Mouse (Mus musculus): ENCODE data around the gene Atp7b. TPM values are rescaled to one million over a fixed set of nuclear protein-coding genes. Genes with fewer than 3 reads are reported as not detected.

The Atp7b gene
- total RNA-seq, 2 experiments from 2014 or later: 2.8 to 3.9 TPM

DNA sequence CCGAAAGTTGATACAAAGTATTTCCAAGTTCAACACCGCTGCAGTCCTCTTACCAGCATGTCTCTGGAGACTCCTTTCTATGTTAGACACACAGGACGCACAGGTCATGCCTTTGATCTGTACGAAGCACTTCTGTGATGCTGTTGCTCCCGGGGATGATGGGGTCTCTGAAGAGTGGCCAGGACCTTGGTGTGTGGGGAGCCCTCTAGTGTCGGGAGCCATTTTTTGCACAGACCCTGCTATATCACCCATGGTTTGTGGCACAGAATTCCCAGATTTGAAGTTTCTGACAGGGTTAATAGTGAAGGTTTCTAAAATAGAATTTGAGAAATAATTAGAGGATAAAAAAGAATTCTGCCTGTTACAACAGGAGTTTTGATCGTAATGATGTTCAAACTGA, 37.9 kb downstream of the Atp7b start:
- no peak for DNase-seq

DNA sequence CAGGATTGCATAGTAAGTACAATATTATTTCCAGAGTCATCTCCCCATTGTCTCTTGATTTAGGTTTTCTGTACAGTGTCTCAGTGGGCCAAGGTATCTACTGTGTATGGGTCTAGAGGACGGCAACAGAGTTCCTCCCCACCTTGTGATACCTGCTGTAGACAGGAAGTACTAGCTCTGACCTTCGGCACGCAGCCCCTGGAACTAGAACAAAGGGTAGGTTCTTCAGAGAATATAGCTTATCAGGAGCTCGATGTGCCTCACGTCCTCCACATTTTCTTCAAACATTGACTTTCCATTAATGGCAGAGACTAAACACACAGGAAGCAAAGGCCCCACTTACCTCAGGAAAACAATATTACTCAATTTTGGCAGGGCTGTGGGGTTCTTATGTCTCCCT, 40.6 kb downstream of the Atp7b start:
- DNase-seq: no peak

DNA sequence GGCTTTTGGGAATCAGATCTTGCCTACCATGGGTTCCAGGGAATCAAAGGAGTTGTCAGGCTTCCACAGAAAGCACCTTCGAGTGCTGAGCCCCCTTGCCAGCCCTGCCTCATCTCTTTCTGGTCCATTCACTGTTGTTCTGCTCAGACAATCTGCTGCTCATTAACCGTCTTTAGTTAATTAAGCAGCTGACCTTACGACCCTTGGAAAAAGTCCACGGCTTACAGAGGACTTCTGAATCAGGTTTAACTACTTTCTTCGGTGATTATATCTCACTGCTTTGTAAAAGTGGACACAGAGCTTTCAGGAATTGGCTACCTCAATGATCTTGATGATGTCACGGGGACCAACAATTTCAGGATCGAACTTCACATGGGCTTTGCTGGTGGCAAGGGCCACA, 42.4 kb downstream of the Atp7b start:
- no peak for DNase-seq

DNA sequence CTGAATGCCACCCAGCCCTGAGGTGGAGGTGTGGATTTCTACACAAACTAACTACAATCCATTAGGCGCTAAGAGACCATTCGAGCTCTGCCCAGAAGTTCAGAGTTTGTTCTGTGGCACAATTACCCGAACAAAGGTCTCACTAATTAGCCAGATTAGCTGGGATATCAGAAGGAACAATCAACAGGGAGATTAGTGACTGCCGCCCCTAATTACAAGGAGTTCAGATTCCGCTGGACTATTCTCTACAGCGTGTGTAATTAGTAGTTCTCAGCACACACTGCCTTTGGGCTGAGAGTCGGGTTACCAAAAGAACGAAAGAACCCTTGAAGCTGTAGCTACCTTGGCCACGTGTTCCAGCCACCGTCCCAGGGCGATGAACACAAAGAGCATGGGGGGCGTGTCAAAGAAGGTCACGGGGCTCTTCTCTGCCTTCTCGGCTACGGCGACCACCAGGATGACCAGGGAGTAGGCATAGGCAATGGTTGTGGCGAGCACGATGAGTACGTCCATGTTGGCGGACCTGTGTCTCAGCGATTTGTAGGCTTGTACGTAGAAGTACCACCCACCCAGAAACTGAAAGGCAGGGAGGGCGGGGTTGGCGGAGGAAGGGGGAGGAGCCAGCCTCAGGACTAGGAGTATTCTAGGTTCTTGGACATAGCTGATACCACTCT, 46.9 kb downstream of the Atp7b start:
- DNase-seq: no peak

DNA sequence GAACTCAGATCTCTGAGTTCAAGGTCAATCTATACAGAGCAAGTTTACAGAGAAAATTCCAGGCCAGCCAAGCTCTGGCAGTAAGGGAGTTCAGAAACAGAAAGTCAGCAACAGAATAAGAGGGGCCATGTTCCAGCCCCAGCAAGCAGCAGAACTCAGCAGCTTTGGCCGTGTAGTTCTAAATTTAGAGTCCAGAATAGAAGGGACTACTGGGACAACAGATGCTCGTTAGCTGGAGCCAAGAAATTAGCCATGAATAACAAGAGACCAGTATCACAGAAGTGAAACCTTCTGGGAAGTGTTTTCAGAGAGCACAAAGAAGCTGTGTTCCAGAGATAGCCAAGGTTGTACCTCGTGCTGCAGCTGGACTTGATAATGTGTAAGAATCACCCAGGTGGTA, 50.7 kb downstream of the Atp7b start:
- DNase-seq: no peak

DNA sequence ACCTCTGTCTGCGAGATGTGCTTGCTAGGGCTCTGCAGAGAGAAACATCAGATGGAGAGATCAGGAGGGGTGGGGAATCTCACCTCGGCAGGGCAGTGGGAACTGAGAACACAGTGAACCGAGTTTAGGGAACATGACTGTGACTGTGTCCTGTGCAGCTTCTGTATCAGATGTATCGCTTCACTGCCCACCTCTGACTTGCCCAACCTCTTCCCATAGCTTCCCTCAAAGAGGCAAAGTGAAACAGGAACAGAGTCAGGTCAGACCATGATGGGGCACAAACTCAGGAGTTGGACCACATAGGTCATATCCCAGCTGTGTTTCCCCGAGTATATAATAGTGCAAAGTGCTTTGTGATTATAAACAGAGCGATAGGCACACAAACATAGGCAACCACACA, 53.7 kb downstream of the Atp7b start:
- no peak for DNase-seq

DNA sequence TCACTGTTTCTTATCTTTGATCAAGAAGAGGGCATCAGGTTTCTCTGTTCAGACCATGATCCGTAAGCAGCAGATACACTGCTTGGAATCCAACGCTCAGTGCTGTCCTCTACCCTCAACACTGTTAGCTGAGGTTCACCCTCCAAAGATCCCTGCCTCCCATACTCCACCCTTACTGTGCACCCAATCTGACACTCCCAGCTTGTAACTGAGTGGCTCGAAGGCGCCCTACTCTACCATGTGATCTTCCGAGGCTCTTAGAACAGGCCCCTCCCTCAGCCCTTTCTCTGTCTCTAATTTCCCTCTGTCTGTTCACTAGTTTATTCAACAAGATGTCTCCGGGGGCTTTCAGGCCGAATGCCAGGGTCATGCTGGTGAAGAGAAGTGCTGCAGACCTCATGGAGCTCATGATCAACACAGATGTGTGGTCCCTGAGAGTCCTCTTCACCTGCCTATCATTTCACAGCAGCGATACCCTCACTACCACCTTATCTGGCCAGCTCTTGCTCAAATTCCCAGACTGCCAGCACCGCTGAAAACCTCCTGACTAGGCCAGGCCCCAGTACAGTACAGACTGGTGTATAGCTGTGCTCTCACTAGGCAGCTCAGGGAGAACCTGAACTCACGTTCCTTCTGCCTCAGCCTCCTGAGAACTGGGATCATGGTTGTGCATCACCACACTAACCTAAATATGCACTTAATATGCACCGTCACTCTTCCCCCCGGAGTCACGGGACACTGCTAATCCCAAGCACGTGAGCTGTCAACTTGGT, 55.2 kb downstream of the Atp7b start:
- no peak for DNase-seq

DNA sequence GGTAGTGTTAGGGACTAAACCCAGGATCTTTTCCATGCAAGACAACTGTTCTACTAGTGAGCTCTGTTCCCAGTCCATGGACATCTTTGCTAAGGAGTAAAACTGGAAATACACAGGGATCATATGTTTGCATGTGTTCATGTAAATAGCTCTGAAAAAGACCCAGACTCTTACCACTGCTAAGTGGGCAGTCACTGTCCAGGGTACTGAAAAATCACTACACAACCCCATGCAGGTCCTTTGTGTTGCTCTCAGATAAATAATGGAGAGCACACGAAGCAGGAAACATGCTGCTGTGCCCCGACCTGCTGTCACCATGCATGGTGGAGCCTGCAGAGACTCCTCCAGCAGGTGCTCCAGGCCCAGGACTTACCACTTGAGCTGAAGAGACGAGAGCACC, 64.9 kb downstream of the Atp7b start:
- DNase-seq: no peak

DNA sequence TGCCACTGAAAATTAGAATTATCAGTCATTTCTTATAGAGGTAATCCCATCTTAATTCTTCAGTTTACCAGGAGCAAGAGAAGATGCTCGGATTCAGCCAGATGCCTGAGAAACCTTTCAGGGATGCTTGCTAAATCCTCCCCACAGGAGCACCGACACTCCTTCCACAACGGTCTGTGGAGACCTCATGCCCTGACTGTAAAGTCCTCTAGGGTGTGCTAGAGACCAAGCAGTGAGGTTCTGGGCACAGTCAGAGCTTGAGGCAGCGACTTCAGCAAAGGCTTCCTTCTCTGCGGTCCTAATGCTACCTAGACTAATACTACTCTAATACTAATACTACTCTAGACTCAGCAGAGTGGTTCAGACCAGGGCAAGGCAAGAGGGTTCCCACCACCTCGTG, 67.9 kb downstream of the Atp7b start:
- peak; percentile 45 for DNase-seq

DNA sequence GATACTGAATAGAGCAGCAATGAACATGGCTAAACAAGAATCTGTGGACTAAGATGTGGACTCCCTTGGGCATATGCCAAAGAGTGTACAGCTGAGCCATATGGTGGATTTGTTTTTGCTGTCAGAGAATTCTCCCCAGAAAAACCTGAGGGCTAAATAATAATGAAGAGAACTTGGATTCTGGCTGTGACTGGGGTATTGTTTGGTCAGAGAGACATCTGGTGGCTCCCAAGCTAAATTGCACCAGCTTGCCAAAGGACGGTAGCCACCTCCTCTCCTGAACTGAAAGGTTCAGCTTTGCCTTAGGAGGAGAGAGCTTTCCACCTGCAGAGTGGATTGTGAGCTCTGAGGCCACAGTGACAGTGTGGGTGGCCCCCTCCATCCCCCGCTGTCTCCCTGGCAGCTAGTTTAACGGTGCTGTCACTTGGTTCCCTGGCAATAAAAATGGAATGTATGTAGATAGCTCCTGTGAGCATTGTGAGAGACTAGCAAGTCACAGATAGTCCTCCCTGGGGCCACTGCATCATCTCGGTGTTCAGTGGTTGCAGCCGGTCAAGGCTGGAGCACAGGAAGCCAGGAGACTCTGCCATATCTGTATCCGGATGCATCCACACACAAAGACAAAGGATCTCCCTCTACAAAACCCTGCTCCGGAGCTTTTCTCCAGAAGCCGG, 78.3 kb downstream of the Atp7b start:
- DNase-seq: peak; percentile 8

DNA sequence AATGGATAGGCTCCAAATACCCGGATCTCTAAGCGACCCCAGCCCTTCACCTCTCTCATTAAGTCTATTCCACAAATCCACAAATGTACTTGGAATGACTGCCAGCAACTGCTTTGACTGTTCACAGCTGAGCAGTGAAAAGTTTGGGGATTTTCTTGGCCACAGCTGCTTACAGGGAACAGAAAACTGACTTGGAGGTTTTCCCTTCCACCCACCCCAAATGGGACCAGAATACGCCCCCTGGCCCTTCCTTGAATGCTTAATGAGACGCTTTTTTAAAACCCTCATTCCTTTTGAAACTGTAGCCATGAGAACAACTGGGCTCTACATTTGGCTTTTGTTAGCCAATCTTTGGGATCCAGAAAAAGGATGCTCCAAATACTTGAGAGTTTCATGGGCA, 81.9 kb downstream of the Atp7b start:
- DNase-seq: no peak

DNA sequence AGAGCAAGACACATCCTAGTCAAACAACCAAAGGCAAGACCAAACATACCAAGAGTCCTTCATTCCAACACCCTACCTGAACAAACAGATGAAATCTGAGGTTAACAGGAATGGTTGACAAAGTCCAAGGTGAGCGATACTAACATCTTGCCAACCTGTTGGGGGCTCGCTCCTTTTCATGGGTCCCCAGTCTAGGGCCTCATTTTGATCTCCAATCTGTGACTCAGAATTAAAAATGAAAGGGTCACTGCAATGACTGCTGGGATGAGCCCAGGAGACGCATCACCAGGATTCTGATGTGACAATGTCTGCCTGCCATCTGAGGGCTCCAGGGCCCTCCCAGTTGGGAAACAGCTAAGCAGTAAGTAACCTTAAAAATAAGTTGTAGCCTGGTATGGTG, 90.6 kb downstream of the Atp7b start, which contains the start of gene Ccdc70:
TSS of gene Ccdc70 (plus strand) at position 301 of the 400 bp plus-strand sequence.
- DNase-seq: no peak

DNA sequence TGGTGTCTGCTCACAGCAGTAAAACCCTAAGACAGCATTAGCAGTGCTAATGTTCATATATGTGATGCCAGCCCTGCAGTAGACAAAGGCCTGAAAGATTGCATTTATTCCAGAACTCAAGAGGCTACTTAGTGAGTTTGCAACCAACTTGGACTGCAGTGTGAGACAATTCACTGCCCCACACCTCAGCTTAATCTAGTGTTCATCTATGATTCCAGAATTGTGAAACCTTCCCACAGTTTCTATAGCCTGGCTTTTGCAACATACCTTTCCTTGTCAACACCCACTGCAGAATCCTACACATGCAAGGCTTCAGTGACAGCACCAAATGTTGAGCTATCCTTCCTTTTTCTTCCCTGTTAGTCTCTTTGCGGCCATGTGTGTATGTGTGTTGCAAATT, 93.5 kb downstream of the Atp7b start:
- DNase-seq: no peak

DNA sequence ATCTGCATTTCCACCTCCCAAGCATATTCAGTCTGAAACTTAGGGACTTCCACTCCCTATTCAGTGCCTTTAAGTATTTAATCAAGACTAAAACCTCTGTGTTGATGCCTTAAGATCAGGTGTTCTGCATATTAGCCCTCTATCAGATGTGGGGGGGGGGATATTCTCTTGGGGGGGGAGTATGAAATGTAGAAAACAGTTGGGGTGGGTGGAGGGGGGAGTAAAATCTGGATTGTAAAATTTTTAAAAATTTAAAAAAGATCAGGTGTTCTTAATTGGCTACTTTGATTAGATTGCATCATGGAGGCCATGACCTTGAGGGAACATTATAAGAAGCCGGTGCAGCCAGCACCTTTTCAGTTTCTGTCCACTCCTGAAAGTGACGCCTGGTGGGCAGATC, 101.7 kb downstream of the Atp7b start, which contains the start of gene Fam90a1a:
TSS of gene Fam90a1a (plus strand) at position 301 of the 400 bp plus-strand sequence.
- no peak for DNase-seq

DNA sequence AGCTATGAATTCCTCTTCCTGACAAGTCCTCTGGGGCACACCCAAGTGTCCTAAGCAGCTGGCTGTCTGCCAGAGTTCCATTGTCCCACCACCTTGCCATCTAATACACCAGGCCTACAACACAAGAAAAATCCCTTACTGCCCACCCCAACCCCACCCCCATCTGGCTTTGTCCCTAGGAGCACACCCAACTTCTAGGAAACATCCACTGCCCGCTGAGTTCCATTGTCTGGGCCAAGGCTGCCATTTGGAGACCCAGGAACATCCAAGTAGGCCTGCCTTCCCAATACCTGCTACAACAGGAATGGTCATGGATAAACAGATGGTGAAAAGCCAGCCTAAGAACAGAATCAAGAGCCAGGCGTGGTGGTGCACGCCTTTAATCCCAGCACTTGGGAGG, 103.8 kb downstream of the Atp7b start:
- DNase-seq: no peak

DNA sequence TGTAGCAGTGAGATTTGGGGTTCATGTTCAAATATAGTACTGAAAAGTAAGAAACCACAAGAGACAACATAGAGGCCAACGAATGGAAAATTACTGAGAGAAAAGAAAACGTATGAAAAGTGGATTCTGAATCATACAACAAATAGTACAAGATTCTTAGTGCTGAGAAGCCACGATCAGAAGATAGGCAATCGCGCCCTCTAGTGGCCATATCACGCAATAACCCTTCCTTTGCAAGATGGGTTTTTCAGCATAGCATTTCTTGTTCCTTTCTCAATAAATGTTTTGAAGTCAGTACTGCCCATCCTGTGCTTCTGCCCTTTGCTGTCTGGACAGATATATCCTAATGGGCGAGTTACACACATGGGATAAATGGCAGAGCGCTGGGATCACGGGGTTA, 104.8 kb downstream of the Atp7b start:
- DNase-seq: peak; percentile 64

DNA sequence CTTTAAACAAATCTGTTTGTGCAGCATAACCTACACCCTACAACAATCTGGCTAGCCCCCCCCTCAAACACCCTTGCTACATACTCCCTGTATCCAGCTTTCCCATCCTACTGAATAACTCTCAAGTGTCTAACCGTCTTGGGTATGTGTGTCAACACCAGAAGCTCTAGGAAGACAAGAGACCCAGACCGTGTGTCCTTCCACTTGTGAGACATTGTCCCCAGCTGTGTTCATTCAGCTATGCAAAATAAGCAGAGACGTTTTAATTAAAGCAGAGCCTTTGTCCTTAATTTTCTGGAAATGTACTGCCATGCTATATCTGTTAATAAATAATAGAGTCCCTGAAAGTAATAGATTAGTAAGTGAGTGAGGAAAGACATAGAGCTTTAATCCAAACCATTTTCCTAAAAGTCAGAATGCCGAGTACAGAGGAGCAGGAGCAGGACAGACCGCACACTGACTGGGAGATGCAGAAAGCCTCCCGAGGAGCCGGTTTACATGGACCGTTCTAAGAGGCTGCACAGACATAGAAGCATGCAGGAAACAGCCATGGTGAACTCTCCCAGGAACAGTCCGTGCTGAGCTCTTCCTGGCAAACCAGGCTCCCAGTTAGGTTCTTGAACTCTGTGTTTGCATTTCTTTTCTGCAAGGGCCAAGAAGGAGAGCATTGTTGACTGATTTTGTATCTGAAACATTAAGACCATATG, 112.6 kb downstream of the Atp7b start:
- DNase-seq: no peak

DNA sequence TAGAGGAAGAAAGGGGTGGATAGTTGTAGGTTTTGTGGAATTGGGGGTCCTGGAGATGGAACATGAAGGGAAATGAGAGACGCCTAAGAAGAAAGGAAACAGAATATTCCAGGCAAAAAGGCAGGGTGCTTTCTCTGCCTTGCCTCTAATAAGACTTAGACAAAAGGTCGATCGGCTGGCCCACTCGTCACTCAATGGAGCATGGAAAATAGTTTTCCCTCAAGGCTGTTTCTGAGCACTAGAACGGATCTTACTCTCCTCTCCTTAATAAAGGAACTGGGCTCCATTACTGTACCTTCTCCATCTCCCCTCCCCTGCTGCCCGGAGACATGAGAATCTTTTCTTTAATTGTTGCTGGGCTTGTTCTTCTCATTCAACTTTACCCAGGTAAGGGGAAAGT, 113.6 kb downstream of the Atp7b start, which contains the start of gene Defb13:
TSS of gene Defb13 (plus strand) at position 301 of the 400 bp plus-strand sequence.
- DNase-seq: no peak
